16 mouse cellular contexts compared by ENCODE assay signal in the genomic region with DNA sequence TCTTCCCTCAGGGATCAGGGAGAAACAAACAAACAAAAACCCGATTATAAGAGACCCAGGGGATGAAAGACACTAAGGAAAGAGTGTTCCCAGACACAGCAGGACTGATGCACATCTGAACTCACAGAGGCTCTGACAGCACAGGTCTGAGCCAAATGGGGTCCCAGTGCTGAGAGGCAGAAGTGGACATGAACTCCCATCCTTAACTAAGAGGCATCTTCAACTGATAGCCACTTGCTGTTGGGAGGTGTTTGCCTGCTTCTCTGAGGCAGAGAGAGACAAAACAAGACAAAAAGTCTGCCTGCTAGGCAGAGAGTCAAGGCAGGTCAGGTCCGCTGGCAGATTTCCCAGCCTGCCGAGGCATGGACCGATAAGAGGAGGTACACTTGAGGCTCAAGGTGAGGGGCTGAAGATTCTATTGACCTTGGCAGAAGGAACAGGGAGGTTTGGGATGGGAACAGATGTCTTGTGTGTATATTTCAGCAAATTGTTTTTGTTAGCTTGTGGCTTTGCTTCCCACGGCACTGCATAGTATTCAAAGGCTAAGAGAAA. TPM values are rescaled to one million over a fixed set of nuclear protein-coding genes. Genes with fewer than 3 reads are reported as not detected.
A peak's percentile ranks its signal among the peaks of the same experiment; 100 is the strongest.
DNase-seq lines count a peak whose midpoint lies in the region; ATAC-seq and TF ChIP-seq lines count a peak whose summit lies in the region.
"Had no signal": no experiment of that assay in that cellular context is flagged by ENCODE, and none has a peak within 500 bp of the region (broad histone marks: within the 10 kb centered on the region; RNA-seq: fewer than 3 reads in every experiment).

No protein-coding gene starts in this region.

- no peaks in the 10 kb centered on the region for H3K9me3 ChIP-seq in heart, postnatal 0 days (replicated peaks; ENCODE audit: control insufficient read depth, low read length)
- H3K9me3 ChIP-seq in hindbrain, embryonic 16.5 days (ENCODE audit: control insufficient read depth, low read length) = no peaks in the 10 kb centered on the region
- H3K9me3 ChIP-seq: hindbrain, embryonic 12.5 days had no signal

- peak overlapping the region; percentile 19 for H3K27ac ChIP-seq in heart, postnatal 0 days (ENCODE audit: low read depth)
- no peak overlapping the region for H3K27ac ChIP-seq in hindbrain, embryonic 16.5 days (ENCODE audit: low read depth, low read length)
- H3K27ac ChIP-seq: hindbrain, embryonic 12.5 days had no signal

- no peaks in the 10 kb centered on the region for H3K27me3 ChIP-seq in heart, postnatal 0 days (ENCODE audit: control insufficient read depth, insufficient read depth, low read length)
- no peaks in the 10 kb centered on the region for H3K27me3 ChIP-seq in hindbrain, embryonic 16.5 days (replicated peaks; ENCODE audit: control insufficient read depth, insufficient read depth, low read length)

- peak; percentile 55; the same call in 1 of the 2 replicates for ATAC-seq in heart, postnatal 0 days (ENCODE audit: insufficient read depth, low read depth)
- ATAC-seq in hindbrain, embryonic 16.5 days = no peak

- no peak for TF ChIP-seq CTCF in heart, postnatal 0 days (IDR thresholded peaks at IDR 0.05; ENCODE audit: low read depth)

- peaks cover 25% of the 10 kb centered on the region for H3K36me3 ChIP-seq in heart, postnatal 0 days (replicated peaks; ENCODE audit: control insufficient read depth, insufficient read depth, low read length)
- H3K36me3 ChIP-seq in hindbrain, embryonic 16.5 days (ENCODE audit: control insufficient read depth, insufficient read depth, low read length) = no peaks in the 10 kb centered on the region
- H3K36me3 ChIP-seq: hindbrain, embryonic 12.5 days had no signal

- no peak overlapping the region for H3K9ac ChIP-seq in heart, postnatal 0 days (replicated peaks; ENCODE audit: low read depth, low read length)
- no peak overlapping the region for H3K9ac ChIP-seq in hindbrain, embryonic 16.5 days (ENCODE audit: low read depth, low read length)
- H3K9ac ChIP-seq: hindbrain, embryonic 12.5 days had no signal

- WGBS in heart, postnatal 0 days = 11% methylated on average over 5 of the region's 5 CpGs
- WGBS in hindbrain, embryonic 16.5 days = 49% methylated on average over 5 of the region's 5 CpGs

- TF ChIP-seq EP300 in heart, postnatal 0 days (IDR thresholded peaks at IDR 0.05; ENCODE audit: low read depth) = no peak

- H3K4me1 ChIP-seq in heart, postnatal 0 days (ENCODE audit: control insufficient read depth, insufficient read depth) = peaks cover 17% of the 10 kb centered on the region; the same call in 1 of the 2 replicates
- peaks cover 9% of the 10 kb centered on the region for H3K4me1 ChIP-seq in hindbrain, embryonic 16.5 days (ENCODE audit: control insufficient read depth, insufficient read depth, low read depth, low read length)

- H3K4me2 ChIP-seq in heart, postnatal 0 days (ENCODE audit: low read depth, low read length) = 0 out of 2 replicates have a peak overlapping the region, but pooled peaks have one; percentile 2
- H3K4me2 ChIP-seq in hindbrain, embryonic 16.5 days (ENCODE audit: low read length) = no peak overlapping the region
- H3K4me2 ChIP-seq: hindbrain, embryonic 12.5 days; liver, embryonic 11.5 days had no signal

- peak; percentile 61 to 72 for DNase-seq in adrenal gland, adult (ENCODE audit: inconsistent age in 2 of 2, low spot score in 1 of 2)
- DNase-seq in adrenal gland, adult 8-10 months = no peak
- DNase-seq in kidney, postnatal 10 days = peak; percentile 58
- no peak for DNase-seq in kidney, adult 18-20 months
- peak; percentile 58 for DNase-seq in heart, postnatal 0 days (ENCODE audit: low spot score)
- peak; percentile 82 for DNase-seq in ovary, postnatal 36 days (ENCODE audit: low spot score)
- DNase-seq in thymus, postnatal 4 days = no peak

- H3K4me3 ChIP-seq in heart, postnatal 0 days (ENCODE audit: low read depth, low read length) = no peak overlapping the region
- no peak overlapping the region for H3K4me3 ChIP-seq in hindbrain, embryonic 16.5 days (ENCODE audit: low read length)
- H3K4me3 ChIP-seq: erythroblast, embryonic 14.5 days; hindbrain, embryonic 12.5 days had no signal

RNA-seq across cellular contexts. Expression of a gene that starts 8.6 kb away (rescaled TPM):
- not detected for total RNA-seq in adrenal gland, adult 8-10 months (2022)
- not detected in 2 replicates for total RNA-seq in heart, postnatal 0 days (2014; rRNA removed; ENCODE audit: low replicate concordance)
- 0.20 and 0.30 TPM in 2 replicates for polyA plus RNA-seq in heart, postnatal 0 days (2015; fragmentation: Nextera tagmentation; extraction: Ambion mirVana)
- polyA plus RNA-seq in hindbrain, embryonic 16.5 days (2015; fragmentation: Nextera tagmentation; extraction: Ambion mirVana) = 0.15 TPM in 1 of 2 replicates, not detected in the other
- total RNA-seq: gastrocnemius, adult 8-10 months; left cerebral cortex, postnatal 10 days; megakaryocyte, adult 5-6 weeks; monocyte, adult 5-6 weeks had no signal
- polyA plus RNA-seq: hindbrain, embryonic 12.5 days; small intestine, adult 2 months had no signal

RNA-seq across cellular contexts. Expression of a gene that starts 10.2 kb away (rescaled TPM):
- total RNA-seq in adrenal gland, adult 8-10 months (2022) = 10 to 100 TPM; 17.0 to 24.2 (median 20.5) TPM
- 84.6 and 93.8 TPM in 2 replicates for total RNA-seq in heart, postnatal 0 days (2014; rRNA removed; ENCODE audit: low replicate concordance)
- polyA plus RNA-seq in heart, postnatal 0 days (2015; fragmentation: Nextera tagmentation; extraction: Ambion mirVana) = 97.5 and 112 TPM in 2 replicates
- 27.8 and 34.6 TPM in 2 replicates for polyA plus RNA-seq in hindbrain, embryonic 16.5 days (2015; fragmentation: Nextera tagmentation; extraction: Ambion mirVana)
- total RNA-seq: monocyte, adult 5-6 weeks had no signal

RNA-seq across cellular contexts. Expression of a gene that starts 19.0 kb away (rescaled TPM):
- 10 to 100 TPM in 2 of 4 experiments, 1 to 10 TPM in 2; 8.8 to 11.7 (median 9.9) TPM for total RNA-seq in adrenal gland, adult 8-10 months (2022)
- total RNA-seq in heart, postnatal 0 days (2014; rRNA removed; ENCODE audit: low replicate concordance) = 3.6 and 3.9 TPM in 2 replicates
- 4.4 and 5.1 TPM in 2 replicates for polyA plus RNA-seq in heart, postnatal 0 days (2015; fragmentation: Nextera tagmentation; extraction: Ambion mirVana)
- 6.3 and 7.9 TPM in 2 replicates for polyA plus RNA-seq in hindbrain, embryonic 16.5 days (2015; fragmentation: Nextera tagmentation; extraction: Ambion mirVana)

RNA-seq across cellular contexts. Expression of a gene that starts 19.7 kb away (rescaled TPM):
- total RNA-seq in adrenal gland, adult 8-10 months (2022) = 10 to 100 TPM; 23.2 to 30.2 (median 24.4) TPM
- 18.9 and 32.0 TPM in 2 replicates for total RNA-seq in heart, postnatal 0 days (2014; rRNA removed; ENCODE audit: low replicate concordance)
- polyA plus RNA-seq in heart, postnatal 0 days (2015; fragmentation: Nextera tagmentation; extraction: Ambion mirVana) = 8.3 and 8.9 TPM in 2 replicates
- polyA plus RNA-seq in hindbrain, embryonic 16.5 days (2015; fragmentation: Nextera tagmentation; extraction: Ambion mirVana) = 12.0 and 14.1 TPM in 2 replicates

RNA-seq across cellular contexts. Expression of a gene that starts 41.1 kb away (rescaled TPM):
- total RNA-seq in adrenal gland, adult 8-10 months (2022) = 10 to 100 TPM; 33.0 to 64.0 (median 46.6) TPM
- 14.1 and 22.4 TPM in 2 replicates for total RNA-seq in heart, postnatal 0 days (2014; rRNA removed; ENCODE audit: low replicate concordance)
- 5.8 and 6.8 TPM in 2 replicates for polyA plus RNA-seq in heart, postnatal 0 days (2015; fragmentation: Nextera tagmentation; extraction: Ambion mirVana)
- 22.7 and 26.9 TPM in 2 replicates for polyA plus RNA-seq in hindbrain, embryonic 16.5 days (2015; fragmentation: Nextera tagmentation; extraction: Ambion mirVana)

Comparison
In these comparisons a context has a peak if more than half of its experiments do, and no peak if none do; other contexts are left out.
1. DNase-seq: peak in adrenal gland, adult (2 of 2), kidney, postnatal 10 days (single experiment), heart, postnatal 0 days (single experiment) and ovary, postnatal 36 days (single experiment); none in adrenal gland, adult 8-10 months (single experiment), kidney, adult 18-20 months (single experiment) and thymus, postnatal 4 days (single experiment).